Mouse (Mus musculus) forebrain, embryonic 13.5 days (tissue): ENCODE results near the gene Mmrn2. TPM values are rescaled to one million over a fixed set of nuclear protein-coding genes. Genes with fewer than 3 reads are reported as not detected.
"Not testable (repeated sequence)": the region's sequence is repeated elsewhere in the genome, so short reads cannot be mapped to it uniquely, and the experiment has no call there.

Experiments
- ATAC-seq: fragments of 200-750 bp; cut with Nextera tagmentation; 2 replicates; pipeline ENCODE4 v1.8.0; 2017
- H3K27ac ChIP-seq: fragments of 300-500 bp; sonication (generic); 2 replicates; pipeline ENCODE4 v1.5.1; 2015; ENCODE audit warnings: inconsistent platforms, mild to moderate bottlenecking, moderate library complexity
- H3K27me3 ChIP-seq: fragments of 300-500 bp; sonication (generic); 2 replicates; pipeline ENCODE4 v1.6.1; 2015; ENCODE audit warnings: mild to moderate bottlenecking, inconsistent platforms
- H3K36me3 ChIP-seq: fragments of 300-500 bp; sonication (generic); 2 replicates; pipeline ENCODE4 v1.6.1; 2015; ENCODE audit warnings: mild to moderate bottlenecking, inconsistent platforms; ENCODE audit not compliant: poor library complexity, severe bottlenecking
- H3K4me1 ChIP-seq: fragments of 300-500 bp; sonication (generic); 2 replicates; pipeline ENCODE4 v1.6.1; 2015; ENCODE audit warnings: inconsistent platforms
- H3K4me2 ChIP-seq: fragments of 300-500 bp; sonication (generic); 2 replicates; pipeline ENCODE4 v1.6.1; 2015; ENCODE audit warnings: inconsistent platforms, mild to moderate bottlenecking, moderate library complexity
- H3K4me3 ChIP-seq: fragments of 300-500 bp; sonication (generic); 2 replicates; pipeline ENCODE4 v1.5.1; 2015; ENCODE audit warnings: mild to moderate bottlenecking, inconsistent platforms
- H3K9ac ChIP-seq: fragments of 300-500 bp; sonication (generic); 2 replicates; pipeline ENCODE4 v1.6.1; 2015; ENCODE audit warnings: mild to moderate bottlenecking, inconsistent platforms
- H3K9me3 ChIP-seq: fragments of 300-500 bp; sonication (generic); replicated peaks from 2 replicates; pipeline ENCODE4 v1.6.1; 2016; ENCODE audit warnings: inconsistent platforms
- WGBS: fragments of 180-500 bp; shearing (Covaris S2); methylation state at CpG from one replicate; pipeline ENCODE4 v1.1.7; 2015; 5-methylcytosine and 5-hydroxymethylcytosine counted together
- polyA plus RNA-seq: library from polyadenylated mRNA; unstranded; fragments of >200 nt; fragmentation: Nextera tagmentation; extraction: Ambion mirVana; gene quantifications from 2 replicates; pipeline ENCODE4 v1.2.1, GENCODE M21; 2015

The Mmrn2 gene
- polyA plus RNA-seq, 1 experiment from 2014 or later = 5.1 TPM

DNA sequence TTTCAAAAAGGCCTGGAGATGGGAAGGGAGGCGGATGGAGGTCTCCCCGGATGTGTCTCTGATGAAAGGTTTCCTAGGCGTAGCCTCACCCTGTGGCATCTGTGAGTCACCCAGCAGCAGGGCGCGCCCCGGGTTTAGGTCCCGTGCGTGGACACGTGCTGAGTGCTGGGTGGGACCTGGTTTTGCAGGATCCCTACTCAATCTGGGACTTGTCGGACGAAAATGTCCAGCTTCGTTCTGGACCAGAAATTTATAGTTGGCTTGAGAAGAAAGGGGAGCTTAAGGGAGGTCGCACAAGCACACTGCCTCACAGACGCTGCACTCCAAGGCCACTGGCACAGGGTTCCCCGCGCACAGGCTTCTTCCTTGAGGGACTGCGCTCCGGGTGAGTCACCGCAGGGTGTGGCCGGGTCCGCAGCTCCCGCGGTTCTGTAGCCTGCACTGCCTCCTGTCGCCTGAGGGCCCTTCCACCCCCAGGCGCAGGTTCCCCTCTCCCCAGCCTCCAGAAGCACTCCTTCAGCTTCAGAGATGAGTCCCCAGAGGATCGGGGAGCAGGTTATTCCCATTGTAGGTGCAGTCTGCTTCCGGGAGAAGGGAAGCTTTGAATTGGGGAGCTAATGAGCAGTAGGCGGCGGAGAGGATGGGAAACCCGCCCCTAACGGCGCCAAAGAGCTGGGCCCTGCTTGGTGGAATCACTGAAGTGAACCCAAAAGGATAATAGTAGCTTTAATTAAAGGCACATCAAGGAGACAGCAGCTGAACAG lies 11.6 kb upstream of the Mmrn2 start:
- Histone ChIP-seq H3K4me2 (peak overlapping the region; percentile 86), H3K9ac (peak overlapping the region; percentile 66), H3K36me3 (no peaks in the 10 kb centered on the region), H3K9me3 (no peaks in the 10 kb centered on the region), H3K27ac (0 out of 2 replicates have a peak overlapping the region, but pooled peaks have one; percentile 31), H3K4me3 (peak overlapping the region; percentile 46), H3K4me1 (peaks cover 15% of the 10 kb centered on the region), H3K27me3 (peaks cover 5% of the 10 kb centered on the region; the same call in 1 of the 2 replicates)
- ATAC-seq = peak; percentile 85
- WGBS = under 1% methylated on average over 32 of the region's 32 CpGs

DNA sequence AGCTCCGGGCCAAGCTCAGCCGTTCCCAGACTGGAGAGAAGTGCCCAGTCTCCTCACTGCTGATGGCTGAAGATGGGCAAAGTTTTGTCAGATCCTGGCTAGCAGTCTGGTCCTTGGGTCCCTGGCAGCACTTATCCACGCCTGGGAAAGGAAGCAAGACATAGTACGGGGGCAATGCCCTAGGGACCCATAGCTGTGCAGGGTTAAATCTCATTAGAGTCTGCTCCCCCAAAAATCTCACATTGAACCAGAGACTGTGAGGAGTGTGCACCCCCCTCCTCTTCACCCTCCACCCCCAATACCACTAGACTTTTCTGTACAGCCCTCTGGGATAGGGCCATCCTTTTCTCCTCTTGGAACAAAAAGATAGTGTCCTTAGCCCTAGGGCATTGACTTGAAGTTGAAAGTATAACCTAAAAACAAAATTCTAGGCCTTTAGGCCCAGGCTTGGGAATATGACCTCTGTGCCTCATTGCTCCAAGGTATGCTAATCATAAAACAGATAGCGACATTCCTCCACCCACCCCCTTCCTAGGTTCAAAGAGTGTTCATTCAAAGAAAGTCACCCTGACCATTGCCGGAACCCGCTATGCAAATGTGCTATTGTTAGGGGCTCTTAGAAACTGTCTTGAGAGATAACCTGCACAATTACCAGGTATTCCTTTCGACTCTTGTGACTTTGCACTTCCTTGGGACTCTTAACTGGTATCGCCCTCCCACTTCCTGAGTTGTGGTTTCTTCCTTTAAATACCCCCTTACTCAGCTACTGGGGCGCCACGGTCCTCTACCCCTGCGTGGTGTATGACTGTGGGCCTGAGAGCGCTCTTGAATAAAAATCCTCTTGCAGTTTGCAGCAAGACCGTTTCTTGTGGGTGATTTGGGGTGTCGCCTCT lies 10.8 kb upstream of the Mmrn2 start:
- not testable (repeated sequence) for ATAC-seq, H3K27me3 ChIP-seq, H3K36me3 ChIP-seq, H3K9me3 ChIP-seq
- Histone ChIP-seq H3K4me2 (peak overlapping the region; percentile 86), H3K27ac (0 out of 2 replicates have a peak overlapping the region, but pooled peaks have one; percentile 31), H3K4me3 (peak overlapping the region; percentile 46), H3K4me1 (peaks cover 15% of the 10 kb centered on the region), H3K9ac (peak overlapping the region; percentile 66)
- 75% methylated on average over 15 of the region's 15 CpGs for WGBS

GRCm38 (mm10) chr14:34365147-34365507 lies 10.1 kb upstream of the Mmrn2 start:
- 96% methylated on average over 2 of the region's 2 CpGs for WGBS

DNA sequence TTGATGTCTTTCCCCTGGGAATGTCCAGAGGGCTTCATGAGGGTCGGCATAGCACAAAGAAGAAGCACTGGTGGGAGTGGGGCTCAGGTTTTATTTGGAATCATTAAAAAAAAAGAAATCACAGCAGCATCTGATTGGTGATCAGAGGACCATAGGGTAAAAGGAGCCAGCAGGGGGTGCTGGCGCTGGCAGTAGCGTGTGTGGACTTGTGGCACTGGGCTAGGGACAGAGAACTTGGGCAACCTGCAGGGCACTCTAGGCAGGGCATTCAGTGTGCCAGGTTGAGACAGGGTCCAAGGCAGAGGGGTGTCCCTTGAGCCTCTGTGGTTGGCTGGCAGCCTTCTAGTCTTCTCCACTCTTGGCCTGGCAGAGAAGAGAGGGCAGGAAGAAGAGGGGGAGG lies 5.1 kb upstream of the Mmrn2 start:
- no peaks in the 10 kb centered on the region for H3K36me3 ChIP-seq
- H3K4me1 ChIP-seq = no peaks in the 10 kb centered on the region
- no peak overlapping the region for H3K9ac ChIP-seq
- no peak overlapping the region for H3K4me2 ChIP-seq
- H3K27ac ChIP-seq = no peak overlapping the region
- H3K27me3 ChIP-seq = no peaks in the 10 kb centered on the region
- no peaks in the 10 kb centered on the region for H3K9me3 ChIP-seq
- H3K4me3 ChIP-seq = no peak overlapping the region
- no peak for ATAC-seq
- WGBS = 54% methylated on average over 3 of the region's 3 CpGs

More at GRCm38 (mm10) chr14:34365147-34365507, 10.1 kb upstream of the Mmrn2 start:
- peaks cover 5% of the 10 kb centered on the region; the same call in 1 of the 2 replicates for H3K27me3 ChIP-seq
- no peak overlapping the region for H3K9ac ChIP-seq
- H3K4me2 ChIP-seq = no peak overlapping the region
- H3K4me3 ChIP-seq = no peak overlapping the region
- H3K36me3 ChIP-seq = no peaks in the 10 kb centered on the region
- H3K9me3 ChIP-seq = no peaks in the 10 kb centered on the region
- ATAC-seq = no peak
- H3K4me1 ChIP-seq = peaks cover 15% of the 10 kb centered on the region
- no peak overlapping the region for H3K27ac ChIP-seq

DNA sequence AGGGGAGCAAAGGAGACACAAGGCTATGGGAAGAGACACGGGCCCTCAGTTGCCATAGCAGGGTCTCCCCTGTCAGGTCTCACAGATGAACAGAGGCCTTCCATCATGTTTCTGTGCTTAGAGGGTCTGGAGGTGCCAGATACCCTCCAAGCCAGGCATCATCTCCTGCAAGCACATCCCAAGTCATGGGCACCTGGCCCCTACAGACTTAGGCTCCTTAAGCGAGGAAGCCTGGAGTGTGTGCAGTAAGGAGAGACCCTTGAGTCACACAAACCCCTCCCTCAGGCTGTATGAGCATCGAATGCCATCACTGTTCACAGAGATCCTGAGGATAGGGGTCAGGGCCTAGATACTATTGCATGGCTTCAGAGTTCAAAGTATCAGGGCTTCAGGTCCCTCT lies 4.3 kb upstream of the Mmrn2 start:
- no peak overlapping the region for H3K27ac ChIP-seq
- no peaks in the 10 kb centered on the region for H3K27me3 ChIP-seq
- no peak for ATAC-seq
- H3K4me2 ChIP-seq = no peak overlapping the region
- H3K4me3 ChIP-seq = no peak overlapping the region
- no peaks in the 10 kb centered on the region for H3K4me1 ChIP-seq
- no peak overlapping the region for H3K9ac ChIP-seq
- H3K9me3 ChIP-seq = no peaks in the 10 kb centered on the region
- H3K36me3 ChIP-seq = no peaks in the 10 kb centered on the region
- WGBS = 87% methylated on average over 3 of the region's 3 CpGs

GRCm38 (mm10) chr14:34371763-34372162 lies 3.5 kb upstream of the Mmrn2 start:
- no peaks in the 10 kb centered on the region for H3K9me3 ChIP-seq
- H3K36me3 ChIP-seq = no peaks in the 10 kb centered on the region
- no peak overlapping the region for H3K4me3 ChIP-seq
- 79% methylated on average over 2 of the region's 2 CpGs for WGBS
- ATAC-seq = no peak
- no peak overlapping the region for H3K9ac ChIP-seq
- no peaks in the 10 kb centered on the region for H3K4me1 ChIP-seq
- H3K27me3 ChIP-seq = no peaks in the 10 kb centered on the region
- H3K27ac ChIP-seq = no peak overlapping the region
- no peak overlapping the region for H3K4me2 ChIP-seq

- Histone ChIP-seq H3K9ac (no peak overlapping the region), H3K27ac (no peak overlapping the region), H3K9me3 (no peaks in the 10 kb centered on the region), H3K36me3 (no peaks in the 10 kb centered on the region), H3K27me3 (no peaks in the 10 kb centered on the region), H3K4me3 (no peak overlapping the region), H3K4me1 (no peaks in the 10 kb centered on the region), H3K4me2 (no peak overlapping the region)
- 0 out of 2 replicates have a peak, but pooled peaks have one; percentile 34 for ATAC-seq
- 81% methylated on average over 6 of the region's 6 CpGs for WGBS
Observed at GRCm38 (mm10) chr14:34372646-34373045, 2.6 kb upstream of the Mmrn2 start.

GRCm38 (mm10) chr14:34373581-34373980 lies 1.7 kb upstream of the Mmrn2 start:
- H3K27ac ChIP-seq = no peak overlapping the region
- no peak overlapping the region for H3K4me3 ChIP-seq
- 82% methylated on average over 6 of the region's 6 CpGs for WGBS
- H3K4me2 ChIP-seq = no peak overlapping the region
- H3K9ac ChIP-seq = no peak overlapping the region
- H3K9me3 ChIP-seq = no peaks in the 10 kb centered on the region
- ATAC-seq = no peak
- no peaks in the 10 kb centered on the region for H3K36me3 ChIP-seq
- peaks cover 4% of the 10 kb centered on the region for H3K4me1 ChIP-seq
- H3K27me3 ChIP-seq = no peaks in the 10 kb centered on the region

DNA sequence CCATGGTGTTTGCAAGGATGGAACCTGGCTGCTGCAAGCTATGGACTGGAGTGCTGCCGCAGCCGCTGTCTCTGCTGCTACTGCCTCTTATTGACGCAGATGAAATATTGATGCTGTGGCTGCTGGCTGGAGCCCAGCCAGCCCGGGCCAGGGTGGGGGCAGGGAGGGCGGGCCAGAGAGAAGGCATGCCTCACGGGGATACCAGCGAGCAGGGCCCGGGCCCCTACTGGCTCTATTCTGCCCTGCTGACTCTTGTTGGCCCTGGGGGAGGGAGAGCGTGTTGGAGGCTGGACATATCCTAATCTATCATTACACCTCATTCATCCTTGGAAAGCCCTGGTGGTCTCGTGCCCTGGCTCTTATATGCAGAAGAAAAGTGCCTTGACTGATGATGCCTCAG lies 688 bp upstream of the Mmrn2 start, which contains the start of gene Sncg:
TSS of gene Sncg (minus strand) at position 213 of the 400 bp plus-strand sequence.
- no peaks in the 10 kb centered on the region for H3K27me3 ChIP-seq
- no peaks in the 10 kb centered on the region for H3K36me3 ChIP-seq
- no peak within 1 kb of the TSS for H3K4me2 ChIP-seq
- H3K4me3 ChIP-seq = no peak within 1 kb of the TSS
- no peak within 1 kb of the TSS for H3K27ac ChIP-seq
- WGBS = 65% methylated on average over 10 of the region's 10 CpGs
- no peaks in the 10 kb centered on the region for H3K9me3 ChIP-seq
- no peak within 1 kb of the TSS for H3K9ac ChIP-seq
- H3K4me1 ChIP-seq = peaks cover 9% of the 10 kb centered on the region
- no peak for ATAC-seq

GRCm38 (mm10) chr14:34375941-34376340 lies 676 bp downstream of the Mmrn2 start:
- Histone ChIP-seq H3K9ac (no peak overlapping the region), H3K9me3 (no peaks in the 10 kb centered on the region), H3K36me3 (no peaks in the 10 kb centered on the region), H3K27me3 (no peaks in the 10 kb centered on the region), H3K27ac (no peak overlapping the region), H3K4me3 (no peak overlapping the region), H3K4me2 (no peak overlapping the region), H3K4me1 (peaks cover 9% of the 10 kb centered on the region)
- WGBS = 86% methylated on average over 5 of the region's 5 CpGs
- ATAC-seq = no peak

GRCm38 (mm10) chr14:34377121-34377520 lies 1.9 kb downstream of the Mmrn2 start:
- H3K9me3 ChIP-seq = no peaks in the 10 kb centered on the region
- no peaks in the 10 kb centered on the region for H3K27me3 ChIP-seq
- H3K4me1 ChIP-seq = peaks cover 9% of the 10 kb centered on the region
- H3K36me3 ChIP-seq = no peaks in the 10 kb centered on the region
- H3K27ac ChIP-seq = no peak overlapping the region
- no peak for ATAC-seq
- H3K4me3 ChIP-seq = no peak overlapping the region
- 82% methylated on average over 4 of the region's 4 CpGs for WGBS
- no peak overlapping the region for H3K4me2 ChIP-seq
- no peak overlapping the region for H3K9ac ChIP-seq
